Mouse (Mus musculus) E14TG2a.4 (cell line): Measurements from ENCODE around the gene Malrd1.

Experiments
- H3K27me3 ChIP-seq: 2 replicates; pipeline ENCODE4 v1.6.1; 2014; ENCODE audit warnings: low read length, control low read depth; ENCODE audit not compliant: insufficient read depth
- H3K36me3 ChIP-seq: 2 replicates; pipeline ENCODE4 v1.6.1; 2014; ENCODE audit warnings: low read length, control low read depth; ENCODE audit not compliant: insufficient read depth
- H3K4me1 ChIP-seq: replicated peaks from 2 replicates; pipeline ENCODE4 v1.6.1; 2014; ENCODE audit warnings: low read depth, low read length, control low read depth
- H3K4me3 ChIP-seq: replicated peaks from 2 replicates; pipeline ENCODE4 v1.5.1; 2014; ENCODE audit warnings: mild to moderate bottlenecking, low read length
- H3K9me3 ChIP-seq: 2 replicates; pipeline ENCODE4 v1.6.1; 2014; ENCODE audit warnings: low read length, control low read depth
- CTCF ChIP-seq: conservative IDR thresholded peaks from 2 replicates; pipeline ENCODE4 v1.5.1; 2014; ENCODE audit warnings: low read length
- NANOG ChIP-seq: IDR thresholded peaks from 2 replicates; pipeline ENCODE4 v1.6.1; 2014; ENCODE audit warnings: borderline replicate concordance, low read length, mixed read lengths
- POU5F1 ChIP-seq: IDR thresholded peaks from 2 replicates; pipeline ENCODE4 v1.6.1; 2014; ENCODE audit warnings: low read length, borderline replicate concordance

Malrd1 gene

DNA sequence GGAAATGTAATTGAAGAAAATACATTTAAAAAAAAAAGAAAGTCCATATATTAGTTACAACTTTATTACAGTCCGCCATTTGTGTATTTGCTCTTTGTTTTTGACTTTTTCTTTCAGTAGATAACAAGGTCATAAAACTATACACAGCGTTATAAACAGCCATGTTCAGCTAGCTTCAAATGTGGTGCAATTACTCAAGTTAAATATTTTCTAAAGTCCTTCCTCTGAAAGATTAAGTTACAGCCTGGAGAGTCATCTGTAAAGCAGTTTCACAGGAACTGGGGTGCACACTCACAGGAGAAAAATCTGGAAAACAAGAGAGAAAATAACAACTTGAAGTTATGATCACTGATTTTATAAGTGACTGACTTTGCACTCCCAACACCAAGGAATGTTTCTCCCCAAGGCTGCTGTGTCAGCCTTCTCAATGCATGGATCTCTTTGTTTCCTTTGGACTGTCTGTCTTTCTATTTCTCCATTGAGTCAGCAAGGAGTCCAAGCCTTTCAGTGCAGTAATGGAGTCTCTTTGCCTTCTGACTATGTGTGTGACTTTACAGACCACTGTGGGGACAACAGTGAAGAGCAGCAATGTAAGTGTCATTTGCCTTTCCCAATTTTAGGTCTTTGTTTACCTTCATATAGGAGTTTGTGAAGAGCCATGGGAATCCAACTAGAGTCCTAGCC, at the start of gene Malrd1:
TSS of gene Malrd1 (plus strand) at position 239 of the 684 bp plus-strand sequence.
- no peaks in the 10 kb centered on the region for H3K27me3 ChIP-seq
- no peak within 1 kb of the TSS for H3K4me3 ChIP-seq
- peaks cover 30% of the 10 kb centered on the region for H3K9me3 ChIP-seq
- no peaks in the 10 kb centered on the region for H3K4me1 ChIP-seq
- no peak for TF ChIP-seq POU5F1
- TF ChIP-seq NANOG = no peak
- TF ChIP-seq CTCF = no peak
- no peaks in the 10 kb centered on the region for H3K36me3 ChIP-seq

DNA sequence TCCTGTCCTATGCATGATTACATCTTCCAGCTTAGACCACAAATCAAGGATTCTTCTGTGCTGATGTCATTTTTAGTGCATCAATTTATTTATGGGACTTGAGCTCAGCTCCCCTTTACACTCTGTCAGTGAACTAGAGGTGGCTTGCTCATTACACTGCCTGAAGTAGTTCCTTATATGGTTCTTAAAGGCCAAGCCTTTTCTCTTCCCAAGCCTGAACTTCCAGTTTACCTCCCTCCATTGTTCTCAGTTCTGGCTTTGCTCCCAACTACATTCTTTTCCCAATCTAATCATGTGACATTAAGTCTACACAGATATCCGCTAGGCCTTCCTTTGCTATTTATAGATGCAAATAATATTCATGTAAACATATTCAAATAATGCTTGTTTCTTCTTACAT, 12.4 kb downstream of the Malrd1 start:
- H3K4me1 ChIP-seq = no peaks in the 10 kb centered on the region
- H3K4me3 ChIP-seq = no peak overlapping the region
- TF ChIP-seq POU5F1 (no peak), NANOG (no peak), CTCF (no peak)
- H3K27me3 ChIP-seq = no peaks in the 10 kb centered on the region
- H3K36me3 ChIP-seq = no peaks in the 10 kb centered on the region
- H3K9me3 ChIP-seq = no peaks in the 10 kb centered on the region

- no peak for TF ChIP-seq CTCF
- no peak for TF ChIP-seq NANOG
- no peak for TF ChIP-seq POU5F1
- Histone ChIP-seq H3K4me3 (no peak overlapping the region), H3K4me1 (no peaks in the 10 kb centered on the region), H3K9me3 (no peaks in the 10 kb centered on the region), H3K27me3 (no peaks in the 10 kb centered on the region), H3K36me3 (no peaks in the 10 kb centered on the region)
Observed at GRCm38 (mm10) chr2:15613327-15613948, 87.2 kb downstream of the Malrd1 start.

DNA sequence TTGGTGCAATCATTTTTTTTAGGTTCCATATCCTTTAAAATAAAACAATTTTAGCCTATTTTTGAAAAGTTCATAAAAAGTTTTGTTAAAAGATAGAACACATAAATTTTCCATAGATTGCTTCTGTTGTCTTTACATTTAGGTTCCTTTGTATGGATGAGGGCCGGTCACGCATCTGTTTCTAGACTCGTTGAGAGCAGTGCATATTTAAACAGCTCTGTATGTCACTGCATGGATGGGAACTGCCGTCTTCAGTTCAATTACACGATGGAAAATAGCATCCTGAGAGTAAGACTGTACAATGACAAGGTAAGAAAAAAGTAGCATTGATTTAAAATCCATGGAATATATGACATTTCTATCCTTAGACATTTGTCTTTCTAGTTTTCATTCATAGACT, 87.7 kb downstream of the Malrd1 start:
- no peaks in the 10 kb centered on the region for H3K4me1 ChIP-seq
- TF ChIP-seq CTCF = no peak
- H3K36me3 ChIP-seq = no peaks in the 10 kb centered on the region
- no peaks in the 10 kb centered on the region for H3K9me3 ChIP-seq
- H3K4me3 ChIP-seq = no peak overlapping the region
- H3K27me3 ChIP-seq = no peaks in the 10 kb centered on the region

GRCm38 (mm10) chr2:15635761-15636160, 109.5 kb downstream of the Malrd1 start:
- Histone ChIP-seq H3K36me3 (no peaks in the 10 kb centered on the region), H3K4me3 (no peak overlapping the region), H3K9me3 (no peaks in the 10 kb centered on the region), H3K4me1 (no peaks in the 10 kb centered on the region), H3K27me3 (no peaks in the 10 kb centered on the region)
- TF ChIP-seq NANOG (no peak), POU5F1 (no peak), CTCF (no peak)

- Histone ChIP-seq H3K4me3 (no peak overlapping the region), H3K4me1 (no peaks in the 10 kb centered on the region), H3K9me3 (no peaks in the 10 kb centered on the region), H3K27me3 (no peaks in the 10 kb centered on the region), H3K36me3 (no peaks in the 10 kb centered on the region)
- TF ChIP-seq NANOG (no peak), CTCF (no peak), POU5F1 (no peak)
Observed at GRCm38 (mm10) chr2:15643864-15644263, 117.6 kb downstream of the Malrd1 start.

DNA sequence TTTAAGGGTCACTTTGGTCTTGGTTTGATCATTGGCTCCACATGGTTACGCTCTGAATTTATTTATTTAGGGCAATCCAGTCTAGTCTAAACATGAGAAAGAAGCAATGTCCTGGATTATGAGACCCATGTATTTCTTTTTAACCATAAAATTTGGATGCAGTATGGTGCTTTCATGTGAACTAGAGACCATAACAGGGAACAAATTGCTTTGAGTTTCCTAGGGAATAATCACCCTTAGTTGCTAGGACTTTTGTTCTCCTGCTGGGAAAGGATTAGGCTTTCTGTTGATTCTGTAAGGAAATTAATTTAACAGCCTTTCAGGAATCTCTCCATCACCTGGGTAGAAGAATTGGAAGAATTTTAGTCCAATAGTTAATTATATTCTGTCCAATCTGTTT, 130.1 kb downstream of the Malrd1 start:
- Histone ChIP-seq H3K4me1 (no peaks in the 10 kb centered on the region), H3K36me3 (no peaks in the 10 kb centered on the region), H3K9me3 (no peaks in the 10 kb centered on the region), H3K4me3 (no peak overlapping the region), H3K27me3 (no peaks in the 10 kb centered on the region)
- TF ChIP-seq NANOG = no peak
- no peak for TF ChIP-seq CTCF
- no peak for TF ChIP-seq POU5F1

DNA sequence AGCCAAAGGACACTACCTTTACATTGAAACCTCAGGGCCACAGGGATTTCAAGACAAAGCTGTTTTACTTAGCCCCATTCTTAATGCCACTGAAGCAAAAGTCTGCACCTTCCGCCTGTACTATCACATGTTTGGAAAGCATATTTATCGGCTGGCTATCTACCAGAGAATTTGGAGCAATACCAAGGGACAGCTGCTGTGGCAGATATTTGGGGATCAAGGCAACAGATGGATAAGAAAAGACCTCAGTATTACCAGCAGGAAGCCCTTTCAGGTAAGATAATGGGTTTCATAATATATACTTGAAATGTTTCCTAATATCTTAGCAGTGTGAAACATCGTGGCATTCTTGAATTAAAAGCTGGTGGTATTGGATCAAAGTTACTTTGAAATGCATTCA, 176.7 kb downstream of the Malrd1 start:
- H3K9me3 ChIP-seq = peaks cover 2% of the 10 kb centered on the region; the same call in 1 of the 2 replicates
- H3K4me1 ChIP-seq = no peaks in the 10 kb centered on the region
- no peaks in the 10 kb centered on the region for H3K27me3 ChIP-seq
- TF ChIP-seq CTCF (no peak), NANOG (no peak), POU5F1 (no peak)
- H3K4me3 ChIP-seq = no peak overlapping the region
- H3K36me3 ChIP-seq = no peaks in the 10 kb centered on the region

DNA sequence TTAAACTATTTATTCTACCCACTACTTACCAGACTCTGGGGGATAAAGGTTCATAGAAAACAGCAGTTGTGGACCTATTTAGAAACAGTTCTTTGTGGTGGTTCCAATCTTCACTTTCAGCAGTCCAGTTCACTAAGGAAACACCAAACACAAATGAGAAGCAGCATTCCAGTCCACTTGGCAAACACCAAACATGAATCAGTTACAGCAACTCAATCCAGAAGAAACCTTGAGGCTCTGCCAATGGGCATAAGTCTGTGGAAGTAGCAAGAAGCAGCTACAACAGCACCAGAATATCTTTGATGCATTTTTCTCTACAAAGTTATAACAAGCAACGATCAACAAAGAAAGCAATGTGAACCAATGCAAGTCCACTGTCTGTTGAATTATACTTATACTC, 214.7 kb downstream of the Malrd1 start:
- Histone ChIP-seq H3K36me3 (no peaks in the 10 kb centered on the region), H3K9me3 (no peaks in the 10 kb centered on the region), H3K27me3 (no peaks in the 10 kb centered on the region), H3K4me1 (no peaks in the 10 kb centered on the region), H3K4me3 (no peak overlapping the region)
- TF ChIP-seq CTCF (no peak), POU5F1 (no peak), NANOG (no peak)
